Mouse (Mus musculus) heart, embryonic 15.5 days (tissue): Measurements from ENCODE around the gene Tor2a. TPM values are rescaled to one million over a fixed set of nuclear protein-coding genes. Genes with fewer than 3 reads are reported as not detected.

Experiments used
- ATAC-seq: fragments of 200-750 bp; cut with Nextera tagmentation; replicated peaks from 2 replicates; pipeline ENCODE4 v1.8.0; 2017; ENCODE audit warnings: low read depth, moderate TSS enrichment; ENCODE audit not compliant: insufficient number of reproducible peaks, insufficient read depth, low FRiP score
- H3K27ac ChIP-seq: fragments of 300-500 bp; sonication (generic); 2 replicates; pipeline ENCODE4 v1.5.1; 2015; ENCODE audit warnings: mild to moderate bottlenecking, inconsistent platforms
- H3K27me3 ChIP-seq: fragments of 300-500 bp; sonication (generic); 2 replicates; pipeline ENCODE4 v1.6.1; 2015; ENCODE audit warnings: inconsistent platforms
- H3K36me3 ChIP-seq: fragments of 300-500 bp; sonication (generic); 2 replicates; pipeline ENCODE4 v1.6.1; 2015; ENCODE audit warnings: mild to moderate bottlenecking, inconsistent platforms
- H3K4me1 ChIP-seq: fragments of 300-500 bp; sonication (generic); replicated peaks from 2 replicates; pipeline ENCODE4 v1.6.1; 2015; ENCODE audit warnings: inconsistent platforms
- H3K4me2 ChIP-seq: fragments of 300-500 bp; sonication (generic); 2 replicates; pipeline ENCODE4 v1.6.1; 2015; ENCODE audit warnings: inconsistent platforms, mild to moderate bottlenecking, moderate library complexity
- H3K4me3 ChIP-seq: fragments of 300-500 bp; sonication (generic); 2 replicates; pipeline ENCODE4 v1.5.1; 2015; ENCODE audit warnings: mild to moderate bottlenecking, inconsistent platforms
- H3K9ac ChIP-seq: fragments of 300-500 bp; sonication (generic); 2 replicates; pipeline ENCODE4 v1.6.1; 2015; ENCODE audit warnings: mild to moderate bottlenecking, inconsistent platforms
- H3K9me3 ChIP-seq: fragments of 300-500 bp; sonication (generic); replicated peaks from 2 replicates; pipeline ENCODE4 v1.6.1; 2016; ENCODE audit warnings: inconsistent platforms
- WGBS: fragments of 180-500 bp; shearing (Covaris S2); methylation state at CpG from one replicate; pipeline ENCODE4 v1.1.7; 2015; ENCODE audit warnings: mixed read lengths; 5-methylcytosine and 5-hydroxymethylcytosine counted together
- polyA plus RNA-seq: library from polyadenylated mRNA; unstranded; fragments of >200 nt; fragmentation: Nextera tagmentation; extraction: Ambion mirVana; gene quantifications from 2 replicates; pipeline ENCODE4 v1.2.1, GENCODE M21; 2015

The Tor2a gene
- polyA plus RNA-seq, 1 experiment from 2014 or later: 31.2 TPM

- ATAC-seq: no peak
- Histone ChIP-seq H3K9me3 (no peaks in the 10 kb centered on the region), H3K9ac (no peak overlapping the region), H3K4me3 (no peak overlapping the region), H3K4me1 (peaks cover 29% of the 10 kb centered on the region), H3K36me3 (no peaks in the 10 kb centered on the region), H3K27ac (no peak overlapping the region), H3K4me2 (no peak overlapping the region), H3K27me3 (no peaks in the 10 kb centered on the region)
- WGBS: 57% methylated on average over 9 of the region's 9 CpGs
Observed at GRCm38 (mm10) chr2:32718761-32719160, 38.3 kb upstream of the Tor2a start.

- no peak overlapping the region for H3K9ac ChIP-seq
- H3K4me1 ChIP-seq: peaks cover 19% of the 10 kb centered on the region
- WGBS: 84% methylated on average over 3 of the region's 3 CpGs
- no peak overlapping the region for H3K27ac ChIP-seq
- no peak overlapping the region for H3K4me3 ChIP-seq
- H3K4me2 ChIP-seq: no peak overlapping the region
- no peaks in the 10 kb centered on the region for H3K27me3 ChIP-seq
- no peak for ATAC-seq
- H3K9me3 ChIP-seq: no peaks in the 10 kb centered on the region
- no peaks in the 10 kb centered on the region for H3K36me3 ChIP-seq
Observed at GRCm38 (mm10) chr2:32720053-32720452, 37.0 kb upstream of the Tor2a start.

GRCm38 (mm10) chr2:32720681-32721229, 36.3 kb upstream of the Tor2a start, which contains the start of gene Sh2d3c:
Gene Sh2d3c, plus strand, starts transcription at chr2:32721055.
- H3K27ac ChIP-seq: peak within 1 kb of the TSS; percentile 39
- H3K4me2 ChIP-seq: peak within 1 kb of the TSS; percentile 53
- no peaks in the 10 kb centered on the region for H3K9me3 ChIP-seq
- no peak; the same call in 1 of the 2 replicates for ATAC-seq
- H3K27me3 ChIP-seq: no peaks in the 10 kb centered on the region
- H3K4me3 ChIP-seq: peak within 1 kb of the TSS; percentile 34
- peaks cover 15% of the 10 kb centered on the region for H3K4me1 ChIP-seq
- 29% methylated on average over 8 of the region's 8 CpGs for WGBS
- H3K36me3 ChIP-seq: no peaks in the 10 kb centered on the region
- H3K9ac ChIP-seq: peak within 1 kb of the TSS; percentile 26

GRCm38 (mm10) chr2:32722046-32722445, 35.0 kb upstream of the Tor2a start:
- Histone ChIP-seq H3K27me3 (no peaks in the 10 kb centered on the region), H3K27ac (no peak overlapping the region), H3K4me2 (peak overlapping the region; percentile 53), H3K4me3 (peak overlapping the region; percentile 34), H3K36me3 (no peaks in the 10 kb centered on the region), H3K9ac (0 out of 2 replicates have a peak overlapping the region, but pooled peaks have one; percentile 26), H3K9me3 (no peaks in the 10 kb centered on the region), H3K4me1 (peaks cover 17% of the 10 kb centered on the region)
- ATAC-seq: no peak
- 45% methylated on average over 6 of the region's 6 CpGs for WGBS

DNA sequence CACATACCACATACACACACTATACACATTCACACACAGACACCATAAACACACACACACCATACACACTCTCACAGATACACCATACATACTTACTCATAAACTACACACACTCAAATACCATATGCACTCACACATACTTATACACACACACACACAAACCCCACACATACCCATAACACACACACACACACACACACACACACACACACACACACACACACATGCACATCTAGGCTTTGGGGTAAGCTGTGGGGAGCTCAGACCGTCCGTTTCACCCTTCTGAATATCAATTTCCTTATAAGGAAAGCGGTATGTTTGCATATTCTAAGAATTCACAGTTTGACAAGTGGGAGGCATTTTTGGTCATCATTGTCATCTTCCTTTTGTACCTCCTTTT, 34.5 kb upstream of the Tor2a start:
- H3K27ac ChIP-seq: no peak overlapping the region
- H3K4me2 ChIP-seq: peak overlapping the region; percentile 53
- no peaks in the 10 kb centered on the region for H3K36me3 ChIP-seq
- H3K9ac ChIP-seq: no peak overlapping the region
- no peak for ATAC-seq
- no peaks in the 10 kb centered on the region for H3K9me3 ChIP-seq
- no peak overlapping the region for H3K4me3 ChIP-seq
- WGBS: 52% methylated on average over 3 of the region's 3 CpGs
- no peaks in the 10 kb centered on the region for H3K27me3 ChIP-seq
- H3K4me1 ChIP-seq: peaks cover 20% of the 10 kb centered on the region

DNA sequence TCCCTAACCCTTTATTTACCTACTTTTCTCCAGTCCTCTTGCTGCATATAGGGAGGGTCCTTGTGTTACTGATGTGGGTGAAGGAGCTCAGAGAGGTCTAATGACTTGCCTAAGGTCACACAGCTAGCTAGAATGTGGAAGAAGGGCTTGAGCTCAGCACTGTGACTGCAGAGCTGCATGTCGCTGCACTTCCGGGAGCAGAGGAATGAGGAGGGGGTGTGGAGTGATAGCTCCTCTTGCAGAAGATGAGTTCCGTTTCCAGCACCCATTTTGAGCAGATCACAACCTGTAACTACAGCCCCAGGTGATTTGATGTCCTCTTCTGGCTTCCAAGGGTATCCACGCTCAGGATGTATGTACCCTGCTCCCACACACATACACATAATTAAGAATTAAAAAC, 32.9 kb upstream of the Tor2a start:
- H3K27ac ChIP-seq: no peak overlapping the region
- no peak overlapping the region for H3K4me3 ChIP-seq
- H3K4me1 ChIP-seq: peaks cover 28% of the 10 kb centered on the region
- H3K27me3 ChIP-seq: no peaks in the 10 kb centered on the region
- no peak for ATAC-seq
- H3K9me3 ChIP-seq: no peaks in the 10 kb centered on the region
- 67% methylated on average over 4 of the region's 4 CpGs for WGBS
- H3K36me3 ChIP-seq: no peaks in the 10 kb centered on the region
- no peak overlapping the region for H3K9ac ChIP-seq
- no peak overlapping the region for H3K4me2 ChIP-seq

DNA sequence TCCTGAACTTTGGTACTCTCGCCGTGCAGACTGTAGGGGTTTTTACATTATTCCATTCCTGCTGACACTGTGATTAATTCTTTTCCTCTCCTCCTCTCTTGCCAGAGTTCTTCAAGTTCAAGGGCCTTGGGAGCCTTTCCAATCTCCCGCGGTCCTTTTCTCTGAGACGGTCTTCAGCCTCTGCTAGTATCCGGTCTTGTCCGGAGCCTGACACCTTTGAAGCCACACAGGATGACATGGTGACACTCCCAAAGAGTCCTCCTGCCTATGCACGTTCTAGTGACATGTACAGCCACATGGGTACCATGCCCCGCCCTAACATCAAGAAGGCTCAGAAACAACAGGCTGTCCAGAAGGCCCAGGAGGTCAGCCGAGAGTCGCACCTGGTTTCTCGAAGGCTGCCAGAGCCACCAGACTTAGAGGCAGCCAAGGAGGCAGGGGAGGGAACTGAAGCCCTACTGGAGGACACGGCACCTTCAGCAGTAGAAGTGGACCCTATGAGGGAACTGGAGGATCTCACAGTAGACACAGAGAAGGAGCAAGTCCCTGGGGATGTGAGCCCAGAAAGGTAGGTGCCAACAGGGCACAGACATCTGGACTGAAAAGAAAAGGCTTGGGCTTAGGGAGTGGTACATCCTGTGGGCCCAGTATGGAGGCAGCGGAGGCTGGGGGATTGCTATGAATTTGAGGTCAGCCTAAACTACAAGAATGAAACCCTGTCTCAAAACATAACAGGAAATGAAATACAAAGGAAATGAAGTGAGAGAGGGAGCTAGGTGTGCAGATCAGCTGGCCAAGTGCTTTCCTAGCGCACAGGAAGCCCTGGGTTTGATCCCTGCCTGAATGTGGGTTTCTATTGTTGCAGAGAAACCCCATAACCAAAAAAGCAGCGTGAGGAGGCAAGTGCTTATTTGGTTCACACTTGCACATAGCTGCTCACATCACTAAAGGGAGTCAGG, 31.9 kb upstream of the Tor2a start:
- Histone ChIP-seq H3K27ac (peak overlapping the region; percentile 22; the same call in 1 of the 2 replicates), H3K4me2 (no peak overlapping the region), H3K36me3 (no peaks in the 10 kb centered on the region), H3K27me3 (no peaks in the 10 kb centered on the region), H3K4me1 (peaks cover 28% of the 10 kb centered on the region), H3K9me3 (no peaks in the 10 kb centered on the region), H3K4me3 (no peak overlapping the region), H3K9ac (no peak overlapping the region)
- WGBS: 69% methylated on average over 16 of the region's 16 CpGs
- ATAC-seq: no peak

GRCm38 (mm10) chr2:32727435-32727834, 29.6 kb upstream of the Tor2a start:
- H3K36me3 ChIP-seq: no peaks in the 10 kb centered on the region
- peak overlapping the region; percentile 57 for H3K4me3 ChIP-seq
- peak overlapping the region; percentile 57 for H3K9ac ChIP-seq
- peaks cover 32% of the 10 kb centered on the region for H3K4me1 ChIP-seq
- no peaks in the 10 kb centered on the region for H3K9me3 ChIP-seq
- peak overlapping the region; percentile 76 for H3K27ac ChIP-seq
- no peaks in the 10 kb centered on the region for H3K27me3 ChIP-seq
- WGBS: 1% methylated on average over 16 of the region's 16 CpGs
- H3K4me2 ChIP-seq: peak overlapping the region; percentile 74
- ATAC-seq: peak; percentile 97

DNA sequence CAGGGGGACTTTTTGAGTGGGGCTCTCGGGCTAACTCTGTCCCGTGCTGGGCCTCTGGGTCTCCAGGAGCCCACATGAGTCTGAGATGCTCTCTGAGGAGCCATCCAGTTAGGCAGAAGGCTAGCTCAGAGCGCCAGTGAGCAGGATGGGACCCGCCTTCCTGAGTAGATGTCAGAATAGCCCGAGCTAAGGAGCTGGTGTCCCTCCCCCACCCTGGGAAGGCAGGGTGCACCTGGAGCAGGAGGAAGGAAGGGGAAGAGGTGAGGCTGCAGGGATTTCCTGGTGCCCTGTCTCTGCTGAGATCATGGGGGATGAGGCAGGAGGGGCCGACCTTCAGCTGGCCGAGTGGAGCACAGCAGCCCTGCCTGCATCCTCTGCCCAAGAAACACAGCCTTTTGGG, 28.6 kb upstream of the Tor2a start:
- WGBS: 35% methylated on average over 7 of the region's 7 CpGs
- no peaks in the 10 kb centered on the region for H3K9me3 ChIP-seq
- ATAC-seq: peak; percentile 12; the same call in 1 of the 2 replicates
- no peaks in the 10 kb centered on the region for H3K27me3 ChIP-seq
- peak overlapping the region; percentile 57 for H3K4me3 ChIP-seq
- H3K27ac ChIP-seq: peak overlapping the region; percentile 76
- H3K9ac ChIP-seq: peak overlapping the region; percentile 42
- H3K4me1 ChIP-seq: peaks cover 35% of the 10 kb centered on the region
- no peaks in the 10 kb centered on the region for H3K36me3 ChIP-seq
- peak overlapping the region; percentile 74 for H3K4me2 ChIP-seq

DNA sequence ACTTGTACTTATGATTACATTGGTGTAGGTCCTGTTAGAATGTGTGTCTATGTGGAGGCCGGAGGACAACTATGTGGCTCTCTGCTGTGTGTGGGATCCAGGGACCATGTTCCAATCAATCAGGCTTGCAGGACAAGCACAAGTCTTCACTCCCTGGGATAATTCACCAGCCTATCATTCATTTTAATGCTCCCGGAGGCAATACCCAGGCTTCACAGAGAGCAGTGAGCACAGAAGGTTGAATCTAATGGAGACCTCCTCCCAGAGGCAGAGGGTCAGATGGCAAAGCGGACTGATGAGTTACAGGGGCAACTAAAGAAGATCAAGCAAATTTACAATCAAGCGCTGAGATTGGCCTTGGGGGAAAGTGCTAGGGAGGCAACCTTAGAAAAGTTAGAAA, 27.5 kb upstream of the Tor2a start:
- peaks cover 44% of the 10 kb centered on the region for H3K4me1 ChIP-seq

DNA sequence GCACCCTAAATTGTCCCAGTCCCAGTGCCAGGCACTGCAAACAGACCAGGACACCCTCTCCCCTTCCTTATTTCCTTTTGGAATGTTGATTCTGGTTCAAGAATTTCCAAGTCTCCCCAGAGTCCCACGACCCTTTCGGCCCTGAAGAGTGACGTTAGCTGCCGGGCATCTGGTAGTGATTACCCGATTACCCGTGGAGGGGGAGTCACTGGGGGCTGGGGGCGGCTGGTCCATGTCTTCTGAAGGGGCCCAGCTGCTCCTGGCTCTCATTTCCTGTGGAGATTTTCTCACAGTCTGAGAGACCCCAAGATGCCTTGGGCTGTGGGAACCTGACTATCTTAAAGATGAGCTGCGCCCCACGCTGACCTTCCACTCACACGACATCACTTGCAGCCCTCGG, 26.2 kb upstream of the Tor2a start:
- Histone ChIP-seq H3K4me2 (peak overlapping the region; percentile 74), H3K27ac (peak overlapping the region; percentile 76), H3K9me3 (no peaks in the 10 kb centered on the region), H3K4me3 (peak overlapping the region; percentile 57), H3K4me1 (peaks cover 55% of the 10 kb centered on the region), H3K36me3 (no peaks in the 10 kb centered on the region), H3K9ac (peak overlapping the region; percentile 25; the same call in 1 of the 2 replicates), H3K27me3 (no peaks in the 10 kb centered on the region)
- no peak for ATAC-seq
- WGBS: 19% methylated on average over 11 of the region's 11 CpGs

More for the DNA sequence above, 27.5 kb upstream of the Tor2a start:
- WGBS: 60% methylated on average over 4 of the region's 4 CpGs
- Histone ChIP-seq H3K27ac (peak overlapping the region; percentile 76), H3K27me3 (no peaks in the 10 kb centered on the region), H3K4me3 (peak overlapping the region; percentile 57), H3K9ac (no peak overlapping the region), H3K9me3 (no peaks in the 10 kb centered on the region), H3K4me2 (peak overlapping the region; percentile 74), H3K36me3 (no peaks in the 10 kb centered on the region)
- ATAC-seq: no peak
